Mouse (Mus musculus): Measurements from ENCODE around the gene Ephb3. TPM values are rescaled to one million over a fixed set of nuclear protein-coding genes. Genes with fewer than 3 reads are reported as not detected.
"Not testable (repeated sequence)": the region's sequence is repeated elsewhere in the genome, so short reads cannot be mapped to it uniquely, and the experiment has no call there.

Ephb3 gene
- 10.6 and 12.1 TPM in 2 replicates for polyA plus RNA-seq (2015; fragmentation: Nextera tagmentation; extraction: Ambion mirVana)

DNA sequence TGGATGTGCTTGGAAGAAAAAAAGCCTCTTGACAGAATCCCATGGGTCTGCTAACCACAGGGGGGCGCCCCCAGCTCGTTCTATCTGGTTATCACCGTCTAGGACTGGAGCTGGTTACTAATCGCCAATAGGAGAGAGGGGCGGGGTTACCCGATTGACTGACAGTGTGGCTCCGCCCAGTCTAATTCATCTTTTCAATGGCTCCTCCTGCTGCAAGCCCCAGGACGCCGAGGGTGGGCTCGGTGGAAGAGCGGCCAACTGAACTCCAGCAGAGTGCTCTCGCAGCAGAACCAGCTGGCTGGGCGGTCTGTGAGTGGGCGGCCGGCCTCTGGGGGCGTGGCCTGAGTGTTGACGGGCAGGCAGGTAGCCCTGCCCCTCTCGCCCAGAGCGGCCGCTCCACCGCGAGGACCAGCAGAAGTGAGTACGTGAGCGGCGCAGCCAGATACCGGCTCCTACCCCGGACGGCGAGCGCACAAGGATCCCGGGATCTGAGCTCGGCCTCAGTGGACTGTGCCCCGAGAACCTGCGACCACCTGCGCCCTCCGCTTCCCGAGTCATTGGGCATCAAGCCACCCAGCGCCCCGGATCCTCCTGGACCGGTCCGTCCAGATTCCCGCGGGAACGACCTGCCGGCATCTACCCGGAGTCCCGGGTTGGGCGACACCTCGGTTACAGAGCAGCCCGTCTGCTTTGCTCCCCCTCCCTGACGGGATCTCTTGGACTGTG lies at the start of gene Ephb3:
Ephb3 (plus strand) TSS at position 389 of the 726 bp plus-strand sequence.
- Histone ChIP-seq H3K9me3 (ENCODE audit: control insufficient read depth, low read length) (no peaks in the 10 kb centered on the region), H3K36me3 (ENCODE audit: control insufficient read depth, insufficient read depth, low read length) (no peaks in the 10 kb centered on the region), H3K27me3 (replicated peaks; ENCODE audit: control insufficient read depth, insufficient read depth, low read length) (no peaks in the 10 kb centered on the region), H3K4me2 (ENCODE audit: low read length) (peak within 1 kb of the TSS; percentile 71), H3K4me3 (ENCODE audit: low read length) (peak within 1 kb of the TSS; percentile 86), H3K9ac (ENCODE audit: low read depth, low read length) (peak within 1 kb of the TSS; percentile 86), H3K27ac (ENCODE audit: low read depth, low read length) (peak within 1 kb of the TSS; percentile 69), H3K4me1 (ENCODE audit: control insufficient read depth, insufficient read depth, low read depth, low read length) (peaks cover 20% of the 10 kb centered on the region)
- WGBS = 0% methylated on average over 43 of the region's 51 CpGs
- ATAC-seq = peak; percentile 98

DNA sequence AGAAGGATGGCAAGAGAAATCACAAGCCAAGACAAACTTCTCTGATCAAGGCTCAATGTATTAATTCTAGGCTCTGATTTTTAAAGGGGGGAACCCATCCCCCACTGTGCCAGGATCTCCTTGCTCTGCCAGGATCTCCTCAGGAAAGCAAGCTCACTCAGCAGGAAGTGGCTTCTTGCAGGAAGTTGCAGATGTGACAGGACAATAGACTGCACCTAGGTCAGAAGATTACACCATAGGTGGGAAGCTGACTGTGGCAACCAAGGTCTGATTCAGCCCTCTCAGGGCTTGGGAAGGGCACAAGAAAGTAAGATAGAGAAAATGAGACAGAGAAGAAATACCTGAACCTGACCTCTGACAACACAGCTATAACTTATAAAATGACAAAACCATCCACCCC lies 48.3 kb upstream of the Ephb3 start:
- H3K4me1 ChIP-seq (ENCODE audit: control insufficient read depth, insufficient read depth, low read depth, low read length); H3K27ac ChIP-seq (ENCODE audit: low read depth, low read length); H3K9me3 ChIP-seq (ENCODE audit: control insufficient read depth, low read length); H3K36me3 ChIP-seq (ENCODE audit: control insufficient read depth, insufficient read depth, low read length); H3K9ac ChIP-seq (ENCODE audit: low read depth, low read length); H3K27me3 ChIP-seq (replicated peaks; ENCODE audit: control insufficient read depth, insufficient read depth, low read length); ATAC-seq; H3K4me2 ChIP-seq (ENCODE audit: low read length); H3K4me3 ChIP-seq (ENCODE audit: low read length): not testable (repeated sequence)

DNA sequence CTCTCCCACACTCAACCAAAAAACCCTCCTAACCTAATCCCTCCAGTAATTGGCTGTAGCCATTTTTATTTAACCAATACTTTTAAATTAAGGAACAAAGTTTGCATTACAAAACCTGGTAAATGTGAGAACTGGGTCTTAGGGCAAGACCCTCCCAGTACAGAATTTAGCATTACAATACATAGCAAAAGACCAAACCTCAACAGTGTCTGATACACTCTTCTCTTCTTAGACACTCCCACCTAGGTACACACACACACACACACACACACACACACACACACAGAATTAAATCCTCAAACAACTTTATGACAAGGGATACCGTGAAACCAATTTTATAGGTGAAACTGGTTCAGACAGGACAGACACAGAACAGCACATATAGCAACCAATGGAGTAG lies 45.3 kb upstream of the Ephb3 start:
- not testable (repeated sequence) for H3K36me3 ChIP-seq (ENCODE audit: control insufficient read depth, insufficient read depth, low read length); H3K9me3 ChIP-seq (ENCODE audit: control insufficient read depth, low read length); H3K9ac ChIP-seq (ENCODE audit: low read depth, low read length); H3K27ac ChIP-seq (ENCODE audit: low read depth, low read length); H3K27me3 ChIP-seq (replicated peaks; ENCODE audit: control insufficient read depth, insufficient read depth, low read length); H3K4me2 ChIP-seq (ENCODE audit: low read length); ATAC-seq; H3K4me3 ChIP-seq (ENCODE audit: low read length); H3K4me1 ChIP-seq (ENCODE audit: control insufficient read depth, insufficient read depth, low read depth, low read length)
- 96% methylated on average over 1 of the region's 1 CpGs for WGBS

DNA sequence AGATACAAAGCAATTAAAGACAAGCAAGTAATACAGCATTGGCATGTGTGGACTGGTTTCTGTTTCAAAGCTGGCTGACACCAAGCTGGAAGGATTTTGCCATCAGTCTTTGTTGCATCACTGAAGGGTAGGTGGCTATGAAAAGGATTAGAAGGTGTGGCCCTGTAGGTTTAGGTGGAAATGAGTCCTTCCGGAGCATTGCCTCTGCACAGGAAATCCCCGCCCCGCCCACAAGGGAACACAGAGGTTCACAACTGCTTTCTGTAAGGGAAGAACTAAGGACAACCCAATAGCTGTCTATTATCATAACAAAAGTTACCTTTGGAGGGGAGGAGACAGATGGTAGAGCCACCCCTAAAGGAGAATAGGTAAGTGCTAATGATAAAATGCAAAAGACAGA lies 41.1 kb upstream of the Ephb3 start:
- H3K27me3 ChIP-seq (replicated peaks; ENCODE audit: control insufficient read depth, insufficient read depth, low read length); H3K4me2 ChIP-seq (ENCODE audit: low read length); H3K36me3 ChIP-seq (ENCODE audit: control insufficient read depth, insufficient read depth, low read length); H3K9ac ChIP-seq (ENCODE audit: low read depth, low read length); ATAC-seq; H3K4me1 ChIP-seq (ENCODE audit: control insufficient read depth, insufficient read depth, low read depth, low read length); H3K9me3 ChIP-seq (ENCODE audit: control insufficient read depth, low read length); H3K27ac ChIP-seq (ENCODE audit: low read depth, low read length); H3K4me3 ChIP-seq (ENCODE audit: low read length): not testable (repeated sequence)
- 90% methylated on average over 3 of the region's 3 CpGs for WGBS

DNA sequence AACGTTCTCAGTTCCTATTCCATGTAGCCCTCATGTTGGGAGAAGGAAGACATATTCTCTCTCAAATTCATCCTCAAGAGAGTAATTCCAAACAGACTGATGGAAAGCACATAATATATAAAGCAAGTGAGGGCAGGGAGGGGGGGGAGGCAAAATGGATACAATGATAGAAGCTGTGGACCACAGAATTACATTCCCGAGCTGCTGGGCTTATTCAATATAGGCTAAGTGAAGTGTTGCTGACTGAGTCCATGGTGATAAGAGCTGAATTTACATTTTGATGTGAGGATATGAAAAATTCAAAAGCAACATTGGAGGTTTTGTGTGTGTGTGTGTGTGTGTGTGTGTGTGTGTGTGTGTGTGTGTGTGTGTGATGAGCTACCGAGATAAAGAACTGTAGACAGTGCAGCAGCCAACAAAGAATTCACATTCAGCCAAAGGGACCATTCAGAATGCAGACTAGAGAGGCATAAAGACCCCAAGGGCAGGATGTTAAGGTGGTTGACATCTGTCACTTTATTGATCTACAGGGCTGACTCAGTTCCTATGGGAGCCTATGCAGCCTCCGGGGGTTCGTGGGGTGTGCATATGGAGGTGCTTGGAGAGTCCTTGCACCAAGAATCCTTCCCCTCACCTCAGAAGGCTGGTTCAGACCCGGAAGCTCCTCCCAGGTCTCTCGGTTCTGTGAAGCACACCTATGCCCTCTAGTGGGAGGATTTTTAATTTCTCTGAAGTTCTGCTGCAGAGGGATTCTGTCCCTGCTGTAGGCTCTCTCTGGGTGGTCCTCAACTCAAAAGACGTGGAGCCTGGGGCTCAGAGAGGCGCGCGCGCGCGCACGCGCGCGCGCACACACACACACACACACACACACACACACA lies 39.0 kb upstream of the Ephb3 start:
- H3K4me2 ChIP-seq (ENCODE audit: low read length) = peak overlapping the region; percentile 19; the same call in 1 of the 2 replicates
- not testable (repeated sequence) for H3K27ac ChIP-seq (ENCODE audit: low read depth, low read length); H3K27me3 ChIP-seq (replicated peaks; ENCODE audit: control insufficient read depth, insufficient read depth, low read length); H3K36me3 ChIP-seq (ENCODE audit: control insufficient read depth, insufficient read depth, low read length); H3K4me1 ChIP-seq (ENCODE audit: control insufficient read depth, insufficient read depth, low read depth, low read length); H3K9me3 ChIP-seq (ENCODE audit: control insufficient read depth, low read length); H3K9ac ChIP-seq (ENCODE audit: low read depth, low read length); H3K4me3 ChIP-seq (ENCODE audit: low read length)
- peak; percentile 85 for ATAC-seq
- 31% methylated on average over 11 of the region's 19 CpGs for WGBS

DNA sequence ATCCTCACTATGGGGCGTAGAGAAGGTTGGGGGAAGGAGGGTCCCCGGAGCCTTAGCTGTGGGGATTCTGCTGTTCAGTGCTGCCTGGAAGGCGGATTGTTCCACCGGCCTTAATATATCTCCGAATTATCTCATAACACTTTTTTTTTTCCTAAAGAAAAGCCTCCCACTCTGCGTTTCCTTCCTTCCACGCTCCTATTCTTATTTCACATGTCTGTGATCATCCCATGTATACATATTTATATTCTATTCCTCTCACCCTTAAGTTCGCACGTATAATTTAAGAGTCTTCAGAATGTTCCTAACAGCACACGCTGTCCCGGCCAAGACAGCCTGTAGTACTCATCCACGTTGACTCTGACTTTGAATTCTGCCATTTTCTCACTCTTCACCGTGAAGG lies 35.8 kb upstream of the Ephb3 start:
- Histone ChIP-seq H3K4me2 (ENCODE audit: low read length) (no peak overlapping the region), H3K9ac (ENCODE audit: low read depth, low read length) (no peak overlapping the region), H3K9me3 (ENCODE audit: control insufficient read depth, low read length) (0 out of 2 replicates have a peak, but pooled peaks cover 2% of the 10 kb centered on the region), H3K27ac (ENCODE audit: low read depth, low read length) (no peak overlapping the region), H3K27me3 (replicated peaks; ENCODE audit: control insufficient read depth, insufficient read depth, low read length) (no peaks in the 10 kb centered on the region), H3K36me3 (ENCODE audit: control insufficient read depth, insufficient read depth, low read length) (no peaks in the 10 kb centered on the region), H3K4me1 (ENCODE audit: control insufficient read depth, insufficient read depth, low read depth, low read length) (no peaks in the 10 kb centered on the region), H3K4me3 (ENCODE audit: low read length) (no peak overlapping the region)
- ATAC-seq = no peak
- WGBS = 92% methylated on average over 13 of the region's 13 CpGs

DNA sequence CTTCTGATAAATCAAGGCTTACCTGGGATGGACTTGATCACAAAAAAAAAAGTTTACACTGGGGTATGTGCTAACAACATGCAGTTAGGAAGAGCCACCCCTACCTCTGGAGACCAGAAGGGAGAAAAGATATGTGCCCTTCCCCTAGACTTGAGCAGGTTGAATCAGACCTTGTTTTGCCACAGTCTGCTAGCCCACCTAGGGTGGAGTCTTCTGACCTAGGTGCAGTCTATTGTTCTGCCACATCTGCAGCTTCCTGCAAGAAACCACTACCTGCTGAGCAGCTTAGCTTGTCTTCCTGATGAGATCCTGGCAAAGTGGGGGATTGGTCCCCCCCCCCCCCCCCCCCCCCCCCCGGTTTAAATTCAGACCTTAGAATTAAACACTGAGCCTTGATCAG lies 29.3 kb upstream of the Ephb3 start:
- Histone ChIP-seq H3K9ac (ENCODE audit: low read depth, low read length) (no peak overlapping the region), H3K36me3 (ENCODE audit: control insufficient read depth, insufficient read depth, low read length) (no peaks in the 10 kb centered on the region), H3K27ac (ENCODE audit: low read depth, low read length) (no peak overlapping the region), H3K4me1 (ENCODE audit: control insufficient read depth, insufficient read depth, low read depth, low read length) (no peaks in the 10 kb centered on the region), H3K9me3 (ENCODE audit: control insufficient read depth, low read length) (0 out of 2 replicates have a peak, but pooled peaks cover 2% of the 10 kb centered on the region), H3K27me3 (replicated peaks; ENCODE audit: control insufficient read depth, insufficient read depth, low read length) (no peaks in the 10 kb centered on the region), H3K4me3 (ENCODE audit: low read length) (no peak overlapping the region), H3K4me2 (ENCODE audit: low read length) (no peak overlapping the region)
- no CpG with 5 or more reads among the region's 1 CpGs for WGBS
- ATAC-seq = no peak

DNA sequence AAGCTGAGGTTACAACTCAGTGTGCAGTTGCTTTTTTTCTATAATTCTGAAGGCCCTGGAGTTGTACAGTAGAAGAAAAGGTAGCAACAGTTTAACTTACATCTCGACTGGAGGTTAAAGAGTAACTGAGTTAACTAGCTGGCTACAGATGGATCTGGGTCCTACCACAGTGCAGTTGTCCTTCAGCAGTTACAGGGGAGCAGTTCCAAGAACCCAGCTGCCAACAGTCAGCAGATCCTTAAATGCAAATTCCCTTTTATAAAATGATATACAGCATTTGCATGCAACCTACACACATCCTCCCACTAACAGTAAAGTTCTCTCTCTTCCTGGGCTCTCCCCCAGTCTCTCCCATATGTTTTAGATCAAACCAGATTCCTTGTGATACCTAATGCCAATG lies 22.4 kb upstream of the Ephb3 start:
- Histone ChIP-seq H3K4me2 (ENCODE audit: low read length) (no peak overlapping the region), H3K4me1 (ENCODE audit: control insufficient read depth, insufficient read depth, low read depth, low read length) (no peaks in the 10 kb centered on the region), H3K9me3 (ENCODE audit: control insufficient read depth, low read length) (no peaks in the 10 kb centered on the region), H3K27me3 (replicated peaks; ENCODE audit: control insufficient read depth, insufficient read depth, low read length) (no peaks in the 10 kb centered on the region), H3K27ac (ENCODE audit: low read depth, low read length) (no peak overlapping the region), H3K9ac (ENCODE audit: low read depth, low read length) (no peak overlapping the region), H3K36me3 (ENCODE audit: control insufficient read depth, insufficient read depth, low read length) (no peaks in the 10 kb centered on the region), H3K4me3 (ENCODE audit: low read length) (no peak overlapping the region)
- no peak for ATAC-seq
- 63% methylated on average over 1 of the region's 1 CpGs for WGBS

DNA sequence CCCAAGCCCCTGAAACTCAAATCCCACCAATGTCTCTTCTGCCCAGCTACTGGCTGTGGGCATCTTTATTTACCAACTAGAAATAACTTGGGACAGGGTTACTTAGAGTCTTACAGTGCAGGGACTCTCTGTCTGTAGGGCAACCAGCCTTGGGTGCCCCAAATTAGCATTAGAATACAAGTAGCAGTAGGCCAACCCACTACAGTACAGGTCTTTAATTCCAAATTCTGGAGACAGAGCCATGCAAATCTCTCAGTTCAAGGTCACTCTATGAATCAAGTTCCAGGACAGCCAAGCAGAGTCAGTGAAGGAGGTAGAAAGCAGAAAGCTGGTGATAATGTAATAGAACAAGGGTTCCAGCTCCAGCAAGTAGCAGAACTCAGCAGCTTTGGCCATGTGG lies 19.9 kb upstream of the Ephb3 start:
- Histone ChIP-seq H3K4me2 (ENCODE audit: low read length) (no peak overlapping the region), H3K4me1 (ENCODE audit: control insufficient read depth, insufficient read depth, low read depth, low read length) (no peaks in the 10 kb centered on the region), H3K27ac (ENCODE audit: low read depth, low read length) (no peak overlapping the region), H3K36me3 (ENCODE audit: control insufficient read depth, insufficient read depth, low read length) (no peaks in the 10 kb centered on the region), H3K27me3 (replicated peaks; ENCODE audit: control insufficient read depth, insufficient read depth, low read length) (no peaks in the 10 kb centered on the region), H3K4me3 (ENCODE audit: low read length) (no peak overlapping the region), H3K9ac (ENCODE audit: low read depth, low read length) (no peak overlapping the region), H3K9me3 (ENCODE audit: control insufficient read depth, low read length) (no peaks in the 10 kb centered on the region)
- no peak for ATAC-seq
